Mouse (Mus musculus) yolk sac, embryonic 10.5 days (tissue): ENCODE measurements around the gene Slc9a5.

ENCODE experiments used
- DNase-seq: peaks from one replicate; pipeline ENCODE4 v3.0.0-alpha.2; 2017; ENCODE audit warnings: low spot score

Slc9a5 gene

GRCm38 (mm10) chr8:105348450-105349095 lies at the start of gene Slc9a5:
Gene Slc9a5 (plus strand): TSS chr8:105348843.
- peak; percentile 72 for DNase-seq

GRCm38 (mm10) chr8:105299962-105300361 lies 48.7 kb upstream of the Slc9a5 start:
- no peak for DNase-seq

GRCm38 (mm10) chr8:105303396-105303795 lies 45.2 kb upstream of the Slc9a5 start:
- DNase-seq = no peak

- no peak for DNase-seq
These were observed 44.8 kb upstream of the Slc9a5 start for GRCm38 (mm10) chr8:105303874-105304273.

- DNase-seq = no peak
These were observed 44.1 kb upstream of the Slc9a5 start for GRCm38 (mm10) chr8:105304325-105305210.

- peak; percentile 89 for DNase-seq
These were observed 43.2 kb upstream of the Slc9a5 start, which contains the start of gene Elmo3 for GRCm38 (mm10) chr8:105305211-105306145. Gene Elmo3 (plus strand): TSS chr8:105305601.

- DNase-seq = no peak
These were observed 42.4 kb upstream of the Slc9a5 start for GRCm38 (mm10) chr8:105306146-105306691.

- DNase-seq = no peak
These were observed 41.0 kb upstream of the Slc9a5 start for GRCm38 (mm10) chr8:105307670-105308069.

- no peak for DNase-seq
These were observed 40.2 kb upstream of the Slc9a5 start for GRCm38 (mm10) chr8:105308428-105308827.

- no peak for DNase-seq
These were observed 39.3 kb upstream of the Slc9a5 start for GRCm38 (mm10) chr8:105309142-105309847.

GRCm38 (mm10) chr8:105310118-105310517 lies 38.5 kb upstream of the Slc9a5 start:
- no peak for DNase-seq

GRCm38 (mm10) chr8:105311718-105312117 lies 36.9 kb upstream of the Slc9a5 start:
- no peak for DNase-seq

- no peak for DNase-seq
These were observed 35.7 kb upstream of the Slc9a5 start for GRCm38 (mm10) chr8:105312891-105313481.

GRCm38 (mm10) chr8:105313622-105314402 lies 34.8 kb upstream of the Slc9a5 start:
- no peak for DNase-seq

- no peak for DNase-seq
These were observed 33.4 kb upstream of the Slc9a5 start for GRCm38 (mm10) chr8:105315073-105315769.

- no peak for DNase-seq
These were observed 30.7 kb upstream of the Slc9a5 start for GRCm38 (mm10) chr8:105317941-105318340.

GRCm38 (mm10) chr8:105318662-105319190 lies 29.9 kb upstream of the Slc9a5 start:
- no peak for DNase-seq

GRCm38 (mm10) chr8:105323183-105323582 lies 25.5 kb upstream of the Slc9a5 start:
- DNase-seq = no peak

- DNase-seq = no peak
These were observed 23.0 kb upstream of the Slc9a5 start for GRCm38 (mm10) chr8:105325641-105326093.
